Mouse (Mus musculus): ENCODE results near the gene Bub3. TPM values are rescaled to one million over a fixed set of nuclear protein-coding genes. Genes with fewer than 3 reads are reported as not detected.

The Bub3 gene
- total RNA-seq, 1 experiment from 2014 or later: 73.5 TPM

Other genes starting within 250 kb of the Bub3 start
- not detected in 3 replicates for gene Cuzd1, start 237.9 kb upstream of the Bub3 start, total RNA-seq (2017)
- gene Fam24b, start 230.7 kb upstream of the Bub3 start, total RNA-seq (2017): not detected in 3 replicates
- not detected in 3 replicates for gene Fam24a, start 226.4 kb upstream of the Bub3 start, total RNA-seq (2017)
- 2.8 to 6.2 TPM (median 3.2 TPM) in 3 replicates for gene 2310057M21Rik, start 197.5 kb upstream of the Bub3 start, total RNA-seq (2017)
- 18.9 to 36.5 TPM (median 23.7 TPM) in 3 replicates for gene Pstk, start 189.1 kb upstream of the Bub3 start, total RNA-seq (2017)
- gene Ikzf5, start 149.7 kb upstream of the Bub3 start, total RNA-seq (2017): 28.0 to 29.4 TPM (median 29.1 TPM) in 3 replicates
- gene Acadsb, start 149.6 kb upstream of the Bub3 start, total RNA-seq (2017): 29.1 to 49.0 TPM (median 36.2 TPM) in 3 replicates
- gene Hmx3, start 17.4 kb upstream of the Bub3 start, total RNA-seq (2017): not detected in 3 replicates
- not detected in 3 replicates for gene Hmx2, start 11.4 kb upstream of the Bub3 start, total RNA-seq (2017)

Data from monocyte, adult 5-6 weeks (primary cell).